8 mouse cellular contexts compared by ENCODE assay signal in genomic region chr11:106159921-106160840, GRCm38 (mm10). TPM values are rescaled to one million over a fixed set of nuclear protein-coding genes. Genes with fewer than 3 reads are reported as not detected.
A peak's percentile ranks its signal among the peaks of the same experiment; 100 is the strongest.
DNase-seq lines count a peak whose midpoint lies in the region; ATAC-seq and TF ChIP-seq lines count a peak whose summit lies in the region.

No protein-coding gene starts in this region.

- H3K9me3 ChIP-seq in hindbrain, postnatal 0 days (ENCODE audit: low read length), result no peaks in the 10 kb centered on the region

- peaks cover 11% of the 10 kb centered on the region; the same call in 1 of the 2 replicates for H3K4me1 ChIP-seq in hindbrain, postnatal 0 days (ENCODE audit: insufficient read depth, low read length)

- WGBS in hindbrain, postnatal 0 days, result 1% methylated on average over 85 of the region's 106 CpGs
- 2% methylated on average over 66 of the region's 106 CpGs for WGBS in macrophage (ENCODE audit: missing documents)

- ATAC-seq in hindbrain, postnatal 0 days, result peak; percentile 72

- peaks cover 32% of the 10 kb centered on the region; the same call in 1 of the 2 replicates for H3K79me2 ChIP-seq in macrophage (ENCODE audit: inconsistent target)

- H3K4me3 ChIP-seq in gastrocnemius, adult 2 months, result peak overlapping the region; percentile 92
- H3K4me3 ChIP-seq in hindbrain, postnatal 0 days (ENCODE audit: low read length), result peak overlapping the region; percentile 59
- H3K4me3 ChIP-seq in macrophage (ENCODE audit: inconsistent target), result peak overlapping the region; percentile 56

- peak; percentile 43 for TF ChIP-seq CTCF in gastrocnemius, adult 2 months (IDR thresholded peaks at IDR 0.05)
- TF ChIP-seq CTCF in hindbrain, postnatal 0 days (IDR thresholded peaks at IDR 0.05; ENCODE audit: low read depth), result no peak

- H3K36me3 ChIP-seq in hindbrain, postnatal 0 days (ENCODE audit: insufficient read depth, low read length), result peaks cover 31% of the 10 kb centered on the region
- peaks cover 19% of the 10 kb centered on the region; the same call in 1 of the 2 replicates for H3K36me3 ChIP-seq in macrophage (ENCODE audit: inconsistent target)

- intact Hi-C loops in gastrocnemius, adult 2 months (cut with DNase I), result loop anchor here (2.0 to 10.0 kb wide), 2 partner anchors 33 to 235 kb away; no protein-coding TSS in a partner anchor

- peak; percentile 78 for DNase-seq in T-cell, adult 2 months (ENCODE audit: low spot score)
- DNase-seq in cerebellum, postnatal 14 days, result peak; percentile 85 to 89
- DNase-seq in gastrocnemius, adult 2 months, result peak; percentile 82
- peak; percentile 91 for DNase-seq in hindbrain, postnatal 0 days (ENCODE audit: low spot score)
- DNase-seq in left cerebral cortex, adult 8-10 months (ENCODE audit: low spot score in 2 of 2), result peak; percentile 67 to 80
- DNase-seq in right cerebral cortex, adult 18-20 months, result peak; percentile 89
- DNase-seq in urinary bladder, postnatal 14 days (ENCODE audit: low spot score), result peak; percentile 69

- no peaks in the 10 kb centered on the region for H3K27me3 ChIP-seq in hindbrain, postnatal 0 days (ENCODE audit: insufficient read depth, low read length)

- H3K4me2 ChIP-seq in hindbrain, postnatal 0 days (ENCODE audit: low read depth, low read length), result peak overlapping the region; percentile 87

- H3K27ac ChIP-seq in gastrocnemius, adult 2 months, result peak overlapping the region; percentile 85
- H3K27ac ChIP-seq in hindbrain, postnatal 0 days, result peak overlapping the region; percentile 95
- peak overlapping the region; percentile 55 for H3K27ac ChIP-seq in macrophage

- H3K9ac ChIP-seq in hindbrain, postnatal 0 days (replicated peaks; ENCODE audit: low read length), result peak overlapping the region; percentile 75

RNA-seq across cellular contexts. Expression of gene Gm10840, which starts 0.5 kb away (rescaled TPM):
- not detected for total RNA-seq in gastrocnemius, adult 2 months (2021)
- not detected in 2 replicates for total RNA-seq in hindbrain, postnatal 0 days (2014; rRNA removed)
- polyA plus RNA-seq in hindbrain, postnatal 0 days (2015; fragmentation: Nextera tagmentation; extraction: Ambion mirVana), result not detected in 2 replicates
- 1 to 10 TPM in 1 of 4 experiments, not detected in 3; 1.7 TPM for total RNA-seq in left cerebral cortex, adult 8-10 months (2022)
- not detected for total RNA-seq in macrophage (2018; cell fraction: chromatin; rRNA removed)
- not detected for total RNA-seq in macrophage (2018; cell fraction: cytosol; rRNA removed)
- total RNA-seq in macrophage (2018; cell fraction: nucleus; rRNA removed), result not detected
- not detected in 3 replicates for polyA plus RNA-seq in macrophage (2018)

RNA-seq across cellular contexts. Expression of gene Limd2, which starts 0.5 kb away (rescaled TPM):
- 1 to 10 TPM; 1.3 to 1.7 TPM for total RNA-seq in gastrocnemius, adult 2 months (2021)
- total RNA-seq in hindbrain, postnatal 0 days (2014; rRNA removed), result 72.2 and 80.6 TPM in 2 replicates
- polyA plus RNA-seq in hindbrain, postnatal 0 days (2015; fragmentation: Nextera tagmentation; extraction: Ambion mirVana), result 120 and 124 TPM in 2 replicates
- 10 to 100 TPM; 79.3 to 90.2 (median 86.9) TPM for total RNA-seq in left cerebral cortex, adult 8-10 months (2022)
- 100 to 1,000 TPM in 1 of 26 experiments, 10 to 100 TPM in 24, 1 to 10 TPM in 1; 8.2 to 112 (median 31.2) TPM for total RNA-seq in macrophage (2018; cell fraction: chromatin; rRNA removed)
- total RNA-seq in macrophage (2018; cell fraction: cytosol; rRNA removed), result 100 to 1,000 TPM in 13 of 26 experiments, 10 to 100 TPM in 13; 45.0 to 294 (median 129) TPM
- total RNA-seq in macrophage (2018; cell fraction: nucleus; rRNA removed), result 100 to 1,000 TPM in 7 of 26 experiments, 10 to 100 TPM in 19; 14.1 to 140 (median 60.6) TPM
- 74.9 to 122 TPM (median 80.3 TPM) in 3 replicates for polyA plus RNA-seq in macrophage (2018)

RNA-seq across cellular contexts. Expression of gene Strada, which starts 41.8 kb away (rescaled TPM):
- total RNA-seq in gastrocnemius, adult 2 months (2021), result 10 to 100 TPM; 10.0 to 10.5 TPM
- 34.1 and 39.2 TPM in 2 replicates for total RNA-seq in hindbrain, postnatal 0 days (2014; rRNA removed)
- polyA plus RNA-seq in hindbrain, postnatal 0 days (2015; fragmentation: Nextera tagmentation; extraction: Ambion mirVana), result 23.6 and 25.0 TPM in 2 replicates
- total RNA-seq in left cerebral cortex, adult 8-10 months (2022), result 10 to 100 TPM; 29.0 to 34.0 (median 30.3) TPM
- 10 to 100 TPM in 25 of 26 experiments, 1 to 10 TPM in 1; 8.7 to 65.3 (median 43.8) TPM for total RNA-seq in macrophage (2018; cell fraction: chromatin; rRNA removed)
- 10 to 100 TPM; 11.8 to 22.8 (median 17.2) TPM for total RNA-seq in macrophage (2018; cell fraction: cytosol; rRNA removed)
- 10 to 100 TPM in 25 of 26 experiments, 1 to 10 TPM in 1; 7.9 to 65.0 (median 30.0) TPM for total RNA-seq in macrophage (2018; cell fraction: nucleus; rRNA removed)
- 14.5 to 19.3 TPM (median 18.7 TPM) in 3 replicates for polyA plus RNA-seq in macrophage (2018)

RNA-seq across cellular contexts. Expression of gene Ccdc47, which starts 56.0 kb away (rescaled TPM):
- 10 to 100 TPM; 68.3 to 78.9 TPM for total RNA-seq in gastrocnemius, adult 2 months (2021)
- 15.2 and 16.9 TPM in 2 replicates for total RNA-seq in hindbrain, postnatal 0 days (2014; rRNA removed)
- 85.2 TPM in 2 replicates for polyA plus RNA-seq in hindbrain, postnatal 0 days (2015; fragmentation: Nextera tagmentation; extraction: Ambion mirVana)
- 10 to 100 TPM; 83.3 to 93.9 (median 86.2) TPM for total RNA-seq in left cerebral cortex, adult 8-10 months (2022)
- 10 to 100 TPM in 22 of 26 experiments, 1 to 10 TPM in 4; 5.3 to 78.0 (median 33.0) TPM for total RNA-seq in macrophage (2018; cell fraction: chromatin; rRNA removed)
- total RNA-seq in macrophage (2018; cell fraction: cytosol; rRNA removed), result 10 to 100 TPM; 29.0 to 52.5 (median 39.9) TPM
- 10 to 100 TPM; 15.7 to 75.5 (median 39.3) TPM for total RNA-seq in macrophage (2018; cell fraction: nucleus; rRNA removed)
- 46.7 to 77.0 TPM (median 51.2 TPM) in 3 replicates for polyA plus RNA-seq in macrophage (2018)

RNA-seq across cellular contexts. Expression of gene Ddx42, which starts 56.5 kb away (rescaled TPM):
- 10 to 100 TPM; 24.3 to 24.7 TPM for total RNA-seq in gastrocnemius, adult 2 months (2021)
- 34.1 and 38.1 TPM in 2 replicates for total RNA-seq in hindbrain, postnatal 0 days (2014; rRNA removed)
- 61.9 and 62.0 TPM in 2 replicates for polyA plus RNA-seq in hindbrain, postnatal 0 days (2015; fragmentation: Nextera tagmentation; extraction: Ambion mirVana)
- 10 to 100 TPM; 64.8 to 69.6 (median 68.7) TPM for total RNA-seq in left cerebral cortex, adult 8-10 months (2022)
- 100 to 1,000 TPM in 12 of 26 experiments, 10 to 100 TPM in 14; 64.6 to 125 (median 96.0) TPM for total RNA-seq in macrophage (2018; cell fraction: chromatin; rRNA removed)
- 10 to 100 TPM; 36.8 to 55.2 (median 45.6) TPM for total RNA-seq in macrophage (2018; cell fraction: cytosol; rRNA removed)
- total RNA-seq in macrophage (2018; cell fraction: nucleus; rRNA removed), result 100 to 1,000 TPM in 2 of 26 experiments, 10 to 100 TPM in 24; 50.1 to 107 (median 73.8) TPM
- 37.1 to 61.7 TPM (median 46.9 TPM) in 3 replicates for polyA plus RNA-seq in macrophage (2018)

Comparison
In these comparisons a context has a peak if more than half of its experiments do, and no peak if none do; other contexts are left out.
1. Peak in every context shown above with its lines: DNase-seq, ATAC-seq, H3K4me3 ChIP-seq and H3K27ac ChIP-seq.
2. RNA of gene Limd2, which starts 0.5 kb away (total RNA-seq): 79.3 to 90.2 TPM in left cerebral cortex, adult 8-10 months and 72.2 to 80.6 TPM in hindbrain, postnatal 0 days; 1.3 to 1.7 TPM in gastrocnemius, adult 2 months; every median in the first group is over 10 times any median in the second.